Mouse (Mus musculus) liver, adult 2 months (tissue): ENCODE measurements around the gene Myrip.

Experiments used
- CTCF ChIP-seq: fragments of 200-500 bp; IDR thresholded peaks from 2 replicates; pipeline ENCODE4 v1.5.1; 2011; ENCODE audit warnings: low read depth, low read length, control low read depth
- POLR2A ChIP-seq: fragments of 200-500 bp; IDR thresholded peaks from 2 replicates; pipeline ENCODE4 v1.6.1; 2011; ENCODE audit warnings: low read length, control low read depth; ENCODE audit not compliant: insufficient read depth; ENCODE audit errors: extremely low read depth

- TF ChIP-seq POLR2A, result no peak
- no peak for TF ChIP-seq CTCF
Observed at GRCm38 (mm10) chr9:120292488-120292887, 8.8 kb upstream of the Myrip start.
